Mouse (Mus musculus): Measurements from ENCODE around the gene Tmigd3. TPM values are rescaled to one million over a fixed set of nuclear protein-coding genes. Genes with fewer than 3 reads are reported as not detected.

Tmigd3 gene
- polyA plus RNA-seq, 1 experiment, result not detected

GRCm38 (mm10) chr3:105865122-105865521 is 5.6 kb upstream of the Tmigd3 start:
- TF ChIP-seq CTCF (IDR thresholded peaks at IDR 0.05; ENCODE audit: control insufficient read depth, insufficient read depth, low read length), result no peak
- TF ChIP-seq POLR2A (IDR thresholded peaks at IDR 0.05; ENCODE audit: borderline replicate concordance, control insufficient read depth, low read depth, low read length), result no peak
- 14% methylated on average over 9 of the region's 9 CpGs for WGBS
- H3K4me3 ChIP-seq (replicated peaks; ENCODE audit: control insufficient read depth, low read depth, low read length), result no peak overlapping the region
- H3K27ac ChIP-seq (ENCODE audit: control insufficient read depth, insufficient read depth, low read depth, low read length, poor library complexity), result no peak overlapping the region
- no peaks in the 10 kb centered on the region; the same call in 1 of the 2 replicates for H3K4me1 ChIP-seq (ENCODE audit: control insufficient read depth, insufficient read depth, low read length)

DNA sequence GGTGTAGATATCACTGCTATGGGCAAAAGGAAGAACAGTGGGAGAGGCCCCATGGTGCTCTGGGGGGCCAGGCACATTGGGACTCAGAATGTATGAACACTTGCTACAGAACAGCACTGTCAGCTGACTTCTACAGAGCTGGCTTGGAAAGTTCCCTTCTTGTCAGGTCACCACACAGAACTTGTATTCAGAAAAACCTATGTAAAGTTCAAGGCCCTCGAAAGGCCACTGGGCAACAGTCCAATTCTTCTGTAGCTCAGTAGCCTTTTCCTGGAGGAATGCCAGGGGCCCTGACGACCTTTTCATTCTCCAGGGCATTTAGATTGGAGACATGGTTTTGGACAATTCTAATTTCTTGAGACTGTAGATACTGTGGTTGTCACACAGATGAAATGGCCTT is 2.6 kb upstream of the Tmigd3 start:
- no peak overlapping the region for H3K4me3 ChIP-seq (replicated peaks; ENCODE audit: control insufficient read depth, low read depth, low read length)
- no peak overlapping the region for H3K27ac ChIP-seq (ENCODE audit: control insufficient read depth, insufficient read depth, low read depth, low read length, poor library complexity)
- TF ChIP-seq CTCF (IDR thresholded peaks at IDR 0.05; ENCODE audit: control insufficient read depth, insufficient read depth, low read length) (no peak), POLR2A (IDR thresholded peaks at IDR 0.05; ENCODE audit: borderline replicate concordance, control insufficient read depth, low read depth, low read length) (no peak)
- 46% methylated on average over 2 of the region's 2 CpGs for WGBS
- H3K4me1 ChIP-seq (ENCODE audit: control insufficient read depth, insufficient read depth, low read length), result no peaks in the 10 kb centered on the region

- Histone ChIP-seq H3K4me3 (replicated peaks; ENCODE audit: control insufficient read depth, low read depth, low read length) (no peak overlapping the region), H3K4me1 (ENCODE audit: control insufficient read depth, insufficient read depth, low read length) (no peaks in the 10 kb centered on the region), H3K27ac (ENCODE audit: control insufficient read depth, insufficient read depth, low read depth, low read length, poor library complexity) (no peak overlapping the region)
- no peak for TF ChIP-seq POLR2A (IDR thresholded peaks at IDR 0.05; ENCODE audit: borderline replicate concordance, control insufficient read depth, low read depth, low read length)
- no peak for TF ChIP-seq CTCF (IDR thresholded peaks at IDR 0.05; ENCODE audit: control insufficient read depth, insufficient read depth, low read length)
- 80% methylated on average over 6 of the region's 6 CpGs for WGBS
Observed at GRCm38 (mm10) chr3:105872034-105872433, 1.3 kb downstream of the Tmigd3 start.

DNA sequence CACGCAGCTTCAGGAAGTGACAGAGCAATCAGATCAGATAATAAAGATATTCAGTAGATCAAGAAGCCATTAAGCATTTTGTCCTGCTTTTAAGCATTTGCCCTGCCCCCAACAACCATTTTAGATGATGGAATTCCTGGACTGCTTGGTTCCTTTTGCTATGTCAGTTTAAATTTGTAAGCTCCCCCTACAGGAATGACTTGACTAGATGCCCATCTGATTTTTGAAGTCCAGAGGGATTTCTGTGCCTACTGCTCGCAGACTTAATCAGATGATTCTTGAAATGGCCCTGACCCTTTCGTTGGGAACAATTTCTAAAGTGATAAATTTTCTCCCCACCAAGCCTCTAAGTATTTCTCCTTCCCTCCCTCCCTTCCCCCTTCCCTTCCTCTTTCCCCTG is 1.9 kb downstream of the Tmigd3 start:
- Histone ChIP-seq H3K27ac (ENCODE audit: control insufficient read depth, insufficient read depth, low read depth, low read length, poor library complexity) (no peak overlapping the region), H3K4me3 (replicated peaks; ENCODE audit: control insufficient read depth, low read depth, low read length) (no peak overlapping the region), H3K4me1 (ENCODE audit: control insufficient read depth, insufficient read depth, low read length) (no peaks in the 10 kb centered on the region)
- TF ChIP-seq CTCF (IDR thresholded peaks at IDR 0.05; ENCODE audit: control insufficient read depth, insufficient read depth, low read length), result no peak
- WGBS, result 39% methylated on average over 3 of the region's 3 CpGs

- Histone ChIP-seq H3K4me1 (ENCODE audit: control insufficient read depth, insufficient read depth, low read length) (peaks cover 5% of the 10 kb centered on the region; the same call in 1 of the 2 replicates), H3K4me3 (replicated peaks; ENCODE audit: control insufficient read depth, low read depth, low read length) (no peak overlapping the region), H3K27ac (ENCODE audit: control insufficient read depth, insufficient read depth, low read depth, low read length, poor library complexity) (no peak overlapping the region)
- no peak for TF ChIP-seq CTCF (IDR thresholded peaks at IDR 0.05; ENCODE audit: control insufficient read depth, insufficient read depth, low read length)
- no peak for TF ChIP-seq POLR2A (IDR thresholded peaks at IDR 0.05; ENCODE audit: borderline replicate concordance, control insufficient read depth, low read depth, low read length)
- 84% methylated on average over 6 of the region's 6 CpGs for WGBS
Observed at GRCm38 (mm10) chr3:105873451-105874445, 3.0 kb downstream of the Tmigd3 start.

DNA sequence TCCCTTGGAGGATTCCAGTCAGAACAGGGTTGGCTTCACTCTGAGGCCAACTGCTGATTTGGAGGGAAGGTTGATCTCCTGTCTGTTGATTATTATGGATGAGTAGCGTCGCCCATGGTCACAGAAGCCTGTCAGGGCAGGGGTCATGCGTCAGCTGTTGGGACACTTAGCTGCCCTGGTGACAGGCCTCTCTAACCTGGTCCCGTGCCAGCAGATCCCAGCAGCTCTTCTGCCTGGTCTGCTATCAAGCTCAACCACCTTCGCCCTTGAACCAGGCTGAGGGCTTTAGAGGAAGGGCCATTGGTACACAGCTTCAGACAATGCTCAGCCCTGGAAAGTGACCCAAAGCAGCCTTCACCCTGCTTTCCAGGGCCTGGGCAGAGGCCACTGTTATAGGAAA is 5.3 kb downstream of the Tmigd3 start:
- Histone ChIP-seq H3K4me1 (ENCODE audit: control insufficient read depth, insufficient read depth, low read length) (peaks cover 6% of the 10 kb centered on the region; the same call in 1 of the 2 replicates), H3K4me3 (replicated peaks; ENCODE audit: control insufficient read depth, low read depth, low read length) (no peak overlapping the region), H3K27ac (ENCODE audit: control insufficient read depth, insufficient read depth, low read depth, low read length, poor library complexity) (no peak overlapping the region)
- TF ChIP-seq CTCF (IDR thresholded peaks at IDR 0.05; ENCODE audit: control insufficient read depth, insufficient read depth, low read length) (no peak), POLR2A (IDR thresholded peaks at IDR 0.05; ENCODE audit: borderline replicate concordance, control insufficient read depth, low read depth, low read length) (no peak)
- 67% methylated on average over 5 of the region's 5 CpGs for WGBS

DNA sequence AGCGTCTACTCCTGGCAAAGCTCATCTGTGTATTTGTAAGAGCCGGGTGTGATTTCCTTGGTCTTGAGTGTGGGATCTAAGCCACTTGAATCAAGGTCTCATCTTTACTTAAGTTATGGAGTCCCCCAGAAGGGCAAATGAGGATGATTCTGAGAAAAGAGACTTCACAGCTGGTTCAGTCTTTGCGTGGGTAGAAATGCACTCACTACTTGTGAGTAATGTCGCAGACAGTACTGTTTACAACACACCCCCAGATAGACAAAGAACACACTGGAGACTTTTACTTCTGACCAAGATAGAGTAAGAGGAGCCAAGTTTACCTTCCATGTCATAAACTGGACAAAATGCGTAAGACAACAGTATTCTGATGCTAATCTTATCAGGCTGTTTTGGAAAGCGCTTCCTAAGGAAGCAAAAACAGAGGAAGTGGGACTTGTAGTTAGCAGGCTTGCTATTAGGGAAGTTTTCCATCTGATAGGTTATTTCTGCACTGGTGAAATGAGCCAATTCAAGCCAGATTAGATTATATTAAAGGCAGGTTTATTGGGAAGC is 6.6 kb downstream of the Tmigd3 start:
- 65% methylated on average over 6 of the region's 6 CpGs for WGBS

DNA sequence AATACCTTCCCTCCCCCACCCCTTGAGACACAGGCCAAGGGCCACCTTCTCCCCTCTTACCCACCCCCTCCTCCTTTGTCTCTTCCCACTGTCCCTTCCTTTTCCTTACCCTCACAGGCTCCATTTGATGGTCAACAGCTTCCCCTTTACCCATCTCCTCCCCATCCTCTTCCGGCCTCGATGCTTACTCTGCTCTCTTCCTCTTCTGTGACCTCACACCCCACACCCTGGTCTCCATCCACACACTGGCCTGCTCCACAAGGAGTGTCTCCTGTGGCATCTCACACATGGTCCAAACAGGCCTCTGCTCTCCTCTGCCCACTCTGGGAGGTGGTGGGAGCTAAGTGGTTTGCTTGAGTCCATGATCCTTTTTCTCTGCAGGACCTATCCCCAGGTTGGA is 7.2 kb downstream of the Tmigd3 start:
- WGBS, result 16% methylated on average over 2 of the region's 2 CpGs
- TF ChIP-seq CTCF (IDR thresholded peaks at IDR 0.05; ENCODE audit: control insufficient read depth, insufficient read depth, low read length) (no peak), POLR2A (IDR thresholded peaks at IDR 0.05; ENCODE audit: borderline replicate concordance, control insufficient read depth, low read depth, low read length) (no peak)

More for the DNA sequence above, 6.6 kb downstream of the Tmigd3 start:
- TF ChIP-seq POLR2A (IDR thresholded peaks at IDR 0.05; ENCODE audit: borderline replicate concordance, control insufficient read depth, low read depth, low read length), result no peak
- TF ChIP-seq CTCF (IDR thresholded peaks at IDR 0.05; ENCODE audit: control insufficient read depth, insufficient read depth, low read length), result no peak
- no peak overlapping the region for H3K4me3 ChIP-seq (replicated peaks; ENCODE audit: control insufficient read depth, low read depth, low read length)
- H3K27ac ChIP-seq (ENCODE audit: control insufficient read depth, insufficient read depth, low read depth, low read length, poor library complexity), result no peak overlapping the region
- H3K4me1 ChIP-seq (ENCODE audit: control insufficient read depth, insufficient read depth, low read length), result peaks cover 6% of the 10 kb centered on the region; the same call in 1 of the 2 replicates

More for the DNA sequence above, 7.2 kb downstream of the Tmigd3 start:
- Histone ChIP-seq H3K27ac (ENCODE audit: control insufficient read depth, insufficient read depth, low read depth, low read length, poor library complexity) (no peak overlapping the region), H3K4me3 (replicated peaks; ENCODE audit: control insufficient read depth, low read depth, low read length) (no peak overlapping the region), H3K4me1 (ENCODE audit: control insufficient read depth, insufficient read depth, low read length) (peaks cover 6% of the 10 kb centered on the region; the same call in 1 of the 2 replicates)
